Comparison of ENCODE assay signal across 8 mouse cellular contexts in genomic region chrX:71555415-71556114, GRCm38 (mm10). TPM values are rescaled to one million over a fixed set of nuclear protein-coding genes. Genes with fewer than 3 reads are reported as not detected.
DNase-seq lines count a peak whose midpoint lies in the region; ATAC-seq and TF ChIP-seq lines count a peak whose summit lies in the region.

TSS of gene Hmgb3 (plus strand) at chrX:71555918.

- H3K9me3 ChIP-seq in embryonic facial prominence, embryonic 13.5 days: no peaks in the 10 kb centered on the region
- no peaks in the 10 kb centered on the region for H3K9me3 ChIP-seq in limb, embryonic 13.5 days
- H3K9me3 ChIP-seq in midbrain, embryonic 16.5 days (replicated peaks; ENCODE audit: control insufficient read depth, low read length, poor library complexity, severe bottlenecking): no peaks in the 10 kb centered on the region; the same call in 1 of the 2 replicates

- TF ChIP-seq EP300 in heart, adult 2 months (IDR thresholded peaks at IDR 0.05; ENCODE audit: insufficient read depth, low read depth, low read length): no peak

- H3K27me3 ChIP-seq in embryonic facial prominence, embryonic 13.5 days: no peaks in the 10 kb centered on the region
- H3K27me3 ChIP-seq in heart, adult 2 months (ENCODE audit: control insufficient read depth, insufficient read depth, low read length): no peaks in the 10 kb centered on the region
- no peaks in the 10 kb centered on the region for H3K27me3 ChIP-seq in limb, embryonic 13.5 days
- H3K27me3 ChIP-seq in midbrain, embryonic 16.5 days (ENCODE audit: control insufficient read depth, insufficient read depth, low read depth, low read length): no peaks in the 10 kb centered on the region

- intact Hi-C loops in heart, adult 2 months (cut with DNase I): loop anchor here (5.0 kb wide), 2 partner anchors 63 to 128 kb away; partner anchors contain the start of gene Cd99l2

- H3K36me3 ChIP-seq in embryonic facial prominence, embryonic 13.5 days: peaks cover 5% of the 10 kb centered on the region; the same call in 1 of the 2 replicates
- H3K36me3 ChIP-seq in heart, adult 2 months (ENCODE audit: control insufficient read depth, insufficient read depth, low read length): no peaks in the 10 kb centered on the region
- peaks cover 4% of the 10 kb centered on the region; the same call in 1 of the 2 replicates for H3K36me3 ChIP-seq in limb, embryonic 13.5 days
- H3K36me3 ChIP-seq in midbrain, embryonic 16.5 days (ENCODE audit: control insufficient read depth, insufficient read depth, low read length): no peaks in the 10 kb centered on the region

- TF ChIP-seq CTCF in heart, adult 2 months (IDR thresholded peaks at IDR 0.05): no peak

- TF ChIP-seq POLR2A in heart, adult 2 months (IDR thresholded peaks at IDR 0.05; ENCODE audit: insufficient read depth, low read depth, low read length): 0 out of 2 replicates have a peak, but pooled peaks have one; percentile 41

- ATAC-seq in embryonic facial prominence, embryonic 13.5 days (ENCODE audit: insufficient number of reproducible peaks, insufficient read depth, low FRiP score, low TSS enrichment, low read depth): peak; percentile 98
- ATAC-seq in limb, embryonic 13.5 days (ENCODE audit: low FRiP score, low read depth): peak; percentile 96
- peak; percentile 98 for ATAC-seq in midbrain, embryonic 16.5 days

- H3K9ac ChIP-seq in embryonic facial prominence, embryonic 13.5 days: peak within 1 kb of the TSS; percentile 90
- peak within 1 kb of the TSS; percentile 63 for H3K9ac ChIP-seq in heart, adult 2 months (ENCODE audit: low read depth, low read length)
- peak within 1 kb of the TSS; percentile 88 for H3K9ac ChIP-seq in limb, embryonic 13.5 days
- H3K9ac ChIP-seq in midbrain, embryonic 16.5 days (ENCODE audit: low read depth, low read length): peak within 1 kb of the TSS; percentile 85

- peak within 1 kb of the TSS; percentile 66 for H3K4me2 ChIP-seq in embryonic facial prominence, embryonic 13.5 days
- peak within 1 kb of the TSS; percentile 73 for H3K4me2 ChIP-seq in limb, embryonic 13.5 days (replicated peaks)
- peak within 1 kb of the TSS; percentile 73 for H3K4me2 ChIP-seq in midbrain, embryonic 16.5 days (ENCODE audit: low read length)

- no peaks in the 10 kb centered on the region for H3K79me2 ChIP-seq in heart, adult 2 months (replicated peaks; ENCODE audit: control insufficient read depth, insufficient read depth, low read length)

- peak; percentile 89 for DNase-seq in 3134 (ENCODE audit: extremely low read depth, insufficient read length, low spot score)
- DNase-seq in adrenal gland, postnatal 36 days: peak; percentile 88 to 89
- DNase-seq in heart, adult 2 months: peak; percentile 80 to 87
- DNase-seq in kidney, adult 8-10 months: peak; percentile 84 to 87
- DNase-seq in spleen, postnatal 10 days (ENCODE audit: low spot score in 2 of 2): peak; percentile 63 to 86

- 29% methylated on average over 49 of the region's 59 CpGs for WGBS in embryonic facial prominence, embryonic 13.5 days
- 14% methylated on average over 59 of the region's 59 CpGs for WGBS in heart, adult 2 months
- WGBS in limb, embryonic 13.5 days: 19% methylated on average over 36 of the region's 59 CpGs
- 20% methylated on average over 51 of the region's 59 CpGs for WGBS in midbrain, embryonic 16.5 days

- no peaks in the 10 kb centered on the region for H3K4me1 ChIP-seq in embryonic facial prominence, embryonic 13.5 days
- H3K4me1 ChIP-seq in heart, adult 2 months (ENCODE audit: control insufficient read depth, insufficient read depth, low read length): no peaks in the 10 kb centered on the region
- no peaks in the 10 kb centered on the region for H3K4me1 ChIP-seq in limb, embryonic 13.5 days
- no peaks in the 10 kb centered on the region; the same call in 1 of the 2 replicates for H3K4me1 ChIP-seq in midbrain, embryonic 16.5 days (ENCODE audit: control insufficient read depth, insufficient read depth, low read length)

- peak within 1 kb of the TSS; percentile 63 for H3K4me3 ChIP-seq in embryonic facial prominence, embryonic 13.5 days
- peak within 1 kb of the TSS; percentile 61 for H3K4me3 ChIP-seq in heart, adult 2 months
- H3K4me3 ChIP-seq in limb, embryonic 13.5 days: peak within 1 kb of the TSS; percentile 69
- peak within 1 kb of the TSS; percentile 67 for H3K4me3 ChIP-seq in midbrain, embryonic 16.5 days (ENCODE audit: low read depth, low read length)

- H3K27ac ChIP-seq in embryonic facial prominence, embryonic 13.5 days: peak within 1 kb of the TSS; percentile 97
- peak within 1 kb of the TSS; percentile 51; the same call in 1 of the 2 replicates for H3K27ac ChIP-seq in heart, adult 2 months
- H3K27ac ChIP-seq in limb, embryonic 13.5 days: peak within 1 kb of the TSS; percentile 96
- H3K27ac ChIP-seq in midbrain, embryonic 16.5 days (ENCODE audit: low read length): peak within 1 kb of the TSS; percentile 94

RNA-seq across cellular contexts. Expression of gene Hmgb3, which starts in this region (rescaled TPM):
- total RNA-seq in adrenal gland, postnatal 36 days (2021): 100 to 1,000 TPM; 168 to 216 TPM
- 350 and 399 TPM in 2 replicates for polyA plus RNA-seq in embryonic facial prominence, embryonic 13.5 days (2015; fragmentation: Nextera tagmentation; extraction: Ambion mirVana)
- 10 to 100 TPM; 60.9 to 79.4 TPM for total RNA-seq in heart, adult 2 months (2021)
- 23.8 and 35.4 TPM in 2 replicates for polyA plus RNA-seq in heart, adult 2 months (2012; rRNA removed)
- polyA plus RNA-seq in limb, embryonic 13.5 days (2015; fragmentation: Nextera tagmentation; extraction: Ambion mirVana): 388 and 423 TPM in 2 replicates
- 517 and 566 TPM in 2 replicates for polyA plus RNA-seq in midbrain, embryonic 16.5 days (2015; fragmentation: Nextera tagmentation; extraction: Ambion mirVana)

Comparison
In these comparisons a context has a peak if more than half of its experiments do, and no peak if none do; other contexts are left out.
1. Peak in every context shown above with its lines: DNase-seq, ATAC-seq, H3K4me3 ChIP-seq and H3K27ac ChIP-seq.